Mouse (Mus musculus): ENCODE results near the gene 4921539E11Rik.
A peak's percentile ranks its signal among the peaks of the same experiment; 100 is the strongest.

The 4921539E11Rik gene

GRCm38 (mm10) chr4:103290763-103291162 is at the start of gene 4921539E11Rik:
Gene 4921539E11Rik, minus strand, starts transcription at chr4:103290863.
- DNase-seq: no peak

GRCm38 (mm10) chr4:103335134-103335533 is 44.5 kb upstream of the 4921539E11Rik start:
- DNase-seq: no peak

GRCm38 (mm10) chr4:103329348-103329747 is 38.7 kb upstream of the 4921539E11Rik start:
- peak in 1 of 2 experiments; percentile 26 for DNase-seq

GRCm38 (mm10) chr4:103326994-103327393 is 36.3 kb upstream of the 4921539E11Rik start:
- peak; percentile 71 to 84 for DNase-seq

GRCm38 (mm10) chr4:103324688-103325451 is 34.2 kb upstream of the 4921539E11Rik start:
- no peak for DNase-seq

GRCm38 (mm10) chr4:103321461-103321860 is 30.8 kb upstream of the 4921539E11Rik start:
- no peak for DNase-seq

GRCm38 (mm10) chr4:103315861-103316260 is 25.2 kb upstream of the 4921539E11Rik start:
- DNase-seq: no peak

- DNase-seq: no peak
Observed at GRCm38 (mm10) chr4:103314526-103314910, 23.9 kb upstream of the 4921539E11Rik start.

GRCm38 (mm10) chr4:103313587-103314525 is 23.2 kb upstream of the 4921539E11Rik start, which contains the start of gene Oma1:
Gene Oma1, plus strand, starts transcription at chr4:103313812.
- DNase-seq: peak; percentile 98 to 99

GRCm38 (mm10) chr4:103303851-103304250 is 13.2 kb upstream of the 4921539E11Rik start:
- no peak for DNase-seq

- no peak for DNase-seq
Observed at GRCm38 (mm10) chr4:103299342-103299741, 8.7 kb upstream of the 4921539E11Rik start.

GRCm38 (mm10) chr4:103288342-103288741 is 2.3 kb downstream of the 4921539E11Rik start:
- no peak for DNase-seq

GRCm38 (mm10) chr4:103273021-103273420 is 17.6 kb downstream of the 4921539E11Rik start:
- DNase-seq: no peak

GRCm38 (mm10) chr4:103269336-103269735 is 21.3 kb downstream of the 4921539E11Rik start:
- no peak for DNase-seq

- no peak for DNase-seq
Observed at GRCm38 (mm10) chr4:103265166-103265565, 25.5 kb downstream of the 4921539E11Rik start.

- no peak for DNase-seq
Observed at GRCm38 (mm10) chr4:103263812-103264396, 26.8 kb downstream of the 4921539E11Rik start.

- no peak for DNase-seq
Observed at GRCm38 (mm10) chr4:103263378-103263777, 27.3 kb downstream of the 4921539E11Rik start.

- DNase-seq: no peak
Observed at GRCm38 (mm10) chr4:103258817-103259216, 31.8 kb downstream of the 4921539E11Rik start.

GRCm38 (mm10) chr4:103253846-103254245 is 36.8 kb downstream of the 4921539E11Rik start:
- no peak for DNase-seq

GRCm38 (mm10) chr4:103249436-103250085 is 41.1 kb downstream of the 4921539E11Rik start:
- DNase-seq: no peak

GRCm38 (mm10) chr4:103247813-103248212 is 42.9 kb downstream of the 4921539E11Rik start:
- no peak for DNase-seq

GRCm38 (mm10) chr4:103247249-103247648 is 43.4 kb downstream of the 4921539E11Rik start:
- no peak for DNase-seq

- DNase-seq: peak; percentile 7 to 24
Observed at GRCm38 (mm10) chr4:103232156-103232555, 58.5 kb downstream of the 4921539E11Rik start.
